Mouse (Mus musculus) E14TG2a.4 (cell line): ENCODE results near the gene Hand1.

Experiments used
- H3K27me3 ChIP-seq: 2 replicates; pipeline ENCODE4 v1.6.1; 2014; ENCODE audit warnings: low read length, control low read depth; ENCODE audit not compliant: insufficient read depth
- H3K36me3 ChIP-seq: 2 replicates; pipeline ENCODE4 v1.6.1; 2014; ENCODE audit warnings: low read length, control low read depth; ENCODE audit not compliant: insufficient read depth
- H3K4me1 ChIP-seq: replicated peaks from 2 replicates; pipeline ENCODE4 v1.6.1; 2014; ENCODE audit warnings: low read depth, low read length, control low read depth
- H3K4me3 ChIP-seq: replicated peaks from 2 replicates; pipeline ENCODE4 v1.5.1; 2014; ENCODE audit warnings: mild to moderate bottlenecking, low read length
- H3K9me3 ChIP-seq: 2 replicates; pipeline ENCODE4 v1.6.1; 2014; ENCODE audit warnings: low read length, control low read depth
- CTCF ChIP-seq: conservative IDR thresholded peaks from 2 replicates; pipeline ENCODE4 v1.5.1; 2014; ENCODE audit warnings: low read length
- NANOG ChIP-seq: IDR thresholded peaks from 2 replicates; pipeline ENCODE4 v1.6.1; 2014; ENCODE audit warnings: borderline replicate concordance, low read length, mixed read lengths
- POU5F1 ChIP-seq: IDR thresholded peaks from 2 replicates; pipeline ENCODE4 v1.6.1; 2014; ENCODE audit warnings: low read length, borderline replicate concordance

The Hand1 gene

DNA sequence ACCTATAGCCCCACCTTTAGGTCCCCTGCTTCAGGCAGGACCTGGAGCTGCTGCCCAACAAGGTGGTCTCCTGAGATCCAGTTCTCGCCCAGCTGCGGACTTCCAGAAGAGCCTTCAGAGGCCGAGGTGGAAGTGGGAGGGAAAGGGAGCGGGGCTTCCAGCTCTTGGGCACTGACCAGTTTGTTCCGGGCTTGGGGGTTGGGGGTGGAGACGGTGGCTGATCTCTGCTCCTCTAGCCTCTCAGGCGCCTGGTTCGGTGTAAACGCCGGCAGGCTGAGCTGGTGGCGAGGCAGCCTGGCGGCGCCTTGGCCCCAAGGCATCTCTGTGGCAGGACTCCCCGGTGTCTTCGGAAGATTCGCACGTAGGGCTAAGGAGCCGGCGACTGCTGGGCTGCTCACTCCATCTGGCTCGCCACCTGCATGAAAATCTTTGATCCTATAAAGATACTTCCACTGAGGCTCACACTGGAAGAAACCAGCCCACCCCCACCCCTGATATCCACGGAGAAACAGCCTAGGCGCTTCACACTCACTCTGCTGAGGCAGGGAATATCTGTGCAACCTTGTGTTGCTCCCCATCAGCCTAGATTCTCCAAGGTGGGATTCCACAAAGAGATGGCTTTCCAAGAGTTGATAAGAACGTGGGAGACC, at the start of gene Hand1:
Gene Hand1, minus strand, starts transcription at position 267 of the 650 bp plus-strand sequence.
- TF ChIP-seq NANOG (no peak), CTCF (no peak), POU5F1 (no peak)
- H3K36me3 ChIP-seq = no peaks in the 10 kb centered on the region
- H3K9me3 ChIP-seq = no peaks in the 10 kb centered on the region
- H3K27me3 ChIP-seq = peaks cover 98% of the 10 kb centered on the region
- peak within 1 kb of the TSS; percentile 66 for H3K4me3 ChIP-seq
- peaks cover 74% of the 10 kb centered on the region for H3K4me1 ChIP-seq

DNA sequence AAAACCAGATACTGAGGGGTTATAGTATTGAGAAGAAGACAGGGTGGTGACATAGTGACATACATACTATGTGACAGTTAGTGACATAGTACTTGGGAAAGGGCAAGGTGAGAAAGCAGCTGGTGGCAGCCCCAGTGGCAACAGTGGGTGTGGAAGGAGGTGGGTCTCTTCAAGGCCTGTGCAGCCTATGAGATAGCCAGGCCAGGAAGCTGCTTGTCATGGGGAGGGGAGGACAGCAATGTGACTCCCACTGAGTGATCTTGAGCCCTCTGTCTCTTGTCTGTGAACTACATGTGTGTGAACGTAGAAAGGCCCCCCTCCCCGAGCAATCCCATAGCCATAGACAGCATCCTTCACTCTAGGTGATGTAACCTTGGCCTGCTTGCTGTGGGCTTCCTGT, 43.5 kb upstream of the Hand1 start:
- H3K36me3 ChIP-seq = no peaks in the 10 kb centered on the region
- TF ChIP-seq POU5F1 (no peak), NANOG (no peak), CTCF (no peak)
- peaks cover 6% of the 10 kb centered on the region for H3K27me3 ChIP-seq
- H3K4me1 ChIP-seq = peaks cover 18% of the 10 kb centered on the region
- H3K9me3 ChIP-seq = no peaks in the 10 kb centered on the region
- H3K4me3 ChIP-seq = no peak overlapping the region

DNA sequence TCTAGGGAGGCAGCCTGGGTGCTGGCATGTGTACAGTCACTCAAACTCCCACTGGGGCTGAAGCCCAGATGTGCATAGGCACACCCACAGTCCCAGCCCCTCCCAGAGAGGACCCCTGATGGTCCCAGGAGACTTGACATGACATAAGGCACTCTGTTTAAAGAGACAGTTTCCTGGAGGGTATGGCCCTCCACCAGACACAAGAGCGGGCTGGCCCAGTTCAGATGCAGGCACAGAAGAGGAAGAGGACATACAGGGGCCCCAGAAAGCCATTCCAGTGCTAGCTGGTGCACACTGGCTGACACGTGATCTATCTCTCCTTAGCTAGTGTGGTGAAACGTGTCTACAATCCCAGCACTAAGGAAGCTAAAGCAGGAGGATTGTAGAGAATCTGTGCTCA, 40.4 kb upstream of the Hand1 start:
- no peaks in the 10 kb centered on the region for H3K36me3 ChIP-seq
- no peak overlapping the region for H3K4me3 ChIP-seq
- H3K27me3 ChIP-seq = no peaks in the 10 kb centered on the region
- H3K9me3 ChIP-seq = no peaks in the 10 kb centered on the region
- H3K4me1 ChIP-seq = peaks cover 49% of the 10 kb centered on the region
- TF ChIP-seq CTCF (no peak), NANOG (no peak), POU5F1 (no peak)

DNA sequence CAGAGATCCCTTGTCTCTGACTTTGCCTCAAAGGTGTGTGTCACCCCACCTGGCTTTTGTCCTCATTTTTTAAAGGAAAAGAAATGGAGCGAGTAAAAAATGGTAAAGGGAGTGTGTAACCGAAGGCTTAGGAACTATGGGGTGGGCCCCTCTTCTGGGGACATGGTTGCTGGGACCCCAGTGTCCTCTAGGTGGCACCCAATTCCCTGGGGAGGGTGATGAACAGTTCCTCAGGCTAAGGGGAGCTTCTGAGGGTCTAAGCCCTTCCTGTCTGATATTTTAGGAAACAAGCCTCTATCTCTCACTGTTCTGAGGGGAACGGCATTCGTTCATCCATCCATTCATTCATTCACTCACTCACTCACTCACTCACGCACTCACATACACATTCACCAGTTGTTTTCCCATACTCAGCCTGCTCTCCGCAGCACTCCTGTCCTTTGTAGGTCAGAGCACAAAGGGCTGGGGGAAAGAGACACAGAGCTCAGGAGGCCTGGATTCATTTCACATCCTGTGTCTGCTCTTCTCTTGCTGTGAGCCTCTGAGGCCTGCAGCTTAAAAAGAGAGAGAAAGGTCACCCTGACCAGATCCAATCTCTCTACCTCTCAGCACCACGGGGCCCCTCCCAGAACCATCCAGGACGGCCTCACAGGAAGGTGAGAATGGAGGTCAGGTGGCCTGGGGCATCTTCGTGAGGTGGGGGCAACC, 36.3 kb upstream of the Hand1 start:
- peaks cover 3% of the 10 kb centered on the region for H3K27me3 ChIP-seq
- TF ChIP-seq POU5F1 (no peak), CTCF (peak; percentile 74)
- H3K9me3 ChIP-seq = no peaks in the 10 kb centered on the region
- H3K4me3 ChIP-seq = no peak overlapping the region
- H3K36me3 ChIP-seq = no peaks in the 10 kb centered on the region
- peaks cover 76% of the 10 kb centered on the region for H3K4me1 ChIP-seq

DNA sequence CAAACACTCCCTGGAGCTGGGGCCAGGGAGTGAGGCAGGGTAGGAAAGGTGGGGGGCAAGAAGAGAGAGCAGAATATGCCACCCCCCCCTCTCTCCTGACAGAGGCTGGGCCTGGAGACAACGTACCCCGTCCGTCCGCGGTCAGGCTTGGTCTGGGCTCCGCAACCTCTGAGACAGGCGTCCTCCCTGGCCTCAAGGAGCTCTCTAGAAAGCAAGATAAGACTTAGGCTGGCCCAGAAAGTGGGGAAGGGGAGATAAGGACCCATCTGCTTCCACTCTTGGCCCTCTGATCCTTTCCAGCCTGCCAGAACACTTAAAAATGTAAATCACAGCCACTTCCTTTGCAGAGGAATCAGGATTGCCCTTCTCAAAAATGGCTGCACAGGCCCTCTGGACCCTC, 33.8 kb upstream of the Hand1 start:
- Histone ChIP-seq H3K9me3 (no peaks in the 10 kb centered on the region), H3K4me3 (peak overlapping the region; percentile 32; the same call in 1 of the 2 replicates), H3K4me1 (peaks cover 70% of the 10 kb centered on the region), H3K36me3 (no peaks in the 10 kb centered on the region), H3K27me3 (peaks cover 14% of the 10 kb centered on the region)
- TF ChIP-seq CTCF = no peak
- no peak for TF ChIP-seq NANOG
- TF ChIP-seq POU5F1 = no peak

DNA sequence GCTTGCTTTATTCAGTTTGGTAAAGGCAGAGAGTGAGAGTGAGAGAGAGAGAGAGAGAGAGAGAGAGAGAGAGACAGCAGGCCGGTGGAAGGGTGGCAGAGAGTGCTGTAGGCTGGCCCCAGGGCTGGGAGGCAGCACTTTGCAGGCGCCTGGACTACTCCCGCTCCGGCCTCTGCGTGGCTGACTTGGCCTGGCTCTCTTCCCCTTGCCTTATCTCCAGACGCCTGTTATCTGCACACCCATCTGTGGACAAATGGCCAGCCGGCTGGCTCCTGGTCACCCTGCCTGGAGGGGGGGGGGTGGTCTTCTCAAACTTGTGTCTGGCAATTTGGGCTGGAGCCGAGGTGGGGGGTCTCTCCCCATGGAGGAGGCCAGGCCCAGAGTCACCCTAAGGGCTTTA, 32.0 kb upstream of the Hand1 start:
- peaks cover 57% of the 10 kb centered on the region for H3K4me1 ChIP-seq
- H3K36me3 ChIP-seq = no peaks in the 10 kb centered on the region
- no peak overlapping the region for H3K4me3 ChIP-seq
- no peak for TF ChIP-seq CTCF
- no peak for TF ChIP-seq NANOG
- no peaks in the 10 kb centered on the region for H3K9me3 ChIP-seq
- peaks cover 14% of the 10 kb centered on the region for H3K27me3 ChIP-seq

DNA sequence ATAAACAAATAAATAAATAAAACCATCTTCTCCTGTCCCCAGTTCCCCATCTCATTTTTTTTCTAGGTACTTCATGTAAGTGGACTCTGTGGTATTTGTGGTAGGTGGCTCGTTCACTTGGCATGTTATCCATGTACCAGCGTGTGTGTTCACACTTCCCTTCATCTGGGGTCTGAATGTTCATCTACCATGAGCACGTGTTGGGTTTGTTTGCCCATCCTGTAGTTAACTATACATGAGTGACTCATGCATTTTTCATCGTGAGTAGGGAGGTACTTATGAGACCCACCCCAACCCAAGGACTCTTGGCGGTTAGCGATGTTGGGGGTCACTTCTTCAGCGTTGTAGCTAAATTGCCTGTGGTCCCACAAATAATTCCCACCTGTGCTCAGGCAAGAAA, 29.5 kb upstream of the Hand1 start:
- Histone ChIP-seq H3K9me3 (no peaks in the 10 kb centered on the region), H3K36me3 (no peaks in the 10 kb centered on the region), H3K27me3 (peaks cover 17% of the 10 kb centered on the region), H3K4me1 (peaks cover 41% of the 10 kb centered on the region), H3K4me3 (no peak overlapping the region)
- TF ChIP-seq POU5F1 (no peak), CTCF (no peak), NANOG (no peak)

DNA sequence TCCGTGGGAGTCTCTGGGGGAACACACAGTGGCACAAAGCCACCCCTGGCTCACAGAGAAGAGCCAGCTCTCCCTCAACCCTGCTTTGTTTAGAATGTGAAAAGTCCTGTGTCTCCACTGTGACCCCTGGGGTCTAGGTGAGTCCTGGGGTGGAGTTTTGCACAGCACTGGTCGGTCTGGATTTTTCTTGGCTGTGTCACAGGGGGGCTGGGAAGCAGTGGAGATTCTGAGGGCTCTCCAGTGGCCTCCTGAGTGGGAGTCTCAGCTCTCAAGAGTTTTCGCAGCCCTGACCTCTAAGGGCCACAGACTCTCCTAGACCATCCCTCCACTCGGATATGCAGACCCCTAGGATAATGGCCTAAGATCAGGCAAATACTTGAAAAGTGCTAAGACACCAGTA, 25.1 kb upstream of the Hand1 start:
- Histone ChIP-seq H3K4me3 (no peak overlapping the region), H3K36me3 (no peaks in the 10 kb centered on the region), H3K4me1 (peaks cover 20% of the 10 kb centered on the region), H3K27me3 (peaks cover 8% of the 10 kb centered on the region; the same call in 1 of the 2 replicates), H3K9me3 (no peaks in the 10 kb centered on the region)
- TF ChIP-seq POU5F1 (no peak), CTCF (no peak), NANOG (no peak)

DNA sequence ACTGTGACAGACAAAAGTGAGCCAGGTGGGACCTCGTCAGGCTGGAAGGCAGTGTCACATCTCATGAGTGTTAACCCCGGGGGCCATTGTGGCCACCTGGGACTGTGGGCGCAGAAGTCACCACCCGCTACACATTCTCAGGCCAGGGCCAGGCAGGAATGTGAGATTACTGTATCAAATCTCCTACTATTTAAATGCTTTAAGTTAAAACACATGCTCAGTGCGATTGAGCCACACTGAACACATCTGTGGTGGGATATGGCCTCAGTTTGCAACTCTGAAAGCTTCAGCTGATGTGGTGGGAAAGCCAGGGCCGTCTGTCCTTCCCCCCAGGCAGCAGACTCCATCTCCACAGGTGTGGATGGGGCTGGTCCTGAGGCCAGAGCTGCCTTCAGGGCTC, 21.0 kb upstream of the Hand1 start:
- no peak for TF ChIP-seq CTCF
- no peak for TF ChIP-seq NANOG
- TF ChIP-seq POU5F1 = no peak

More for the DNA sequence above, 21.0 kb upstream of the Hand1 start:
- Histone ChIP-seq H3K27me3 (peaks cover 25% of the 10 kb centered on the region), H3K4me3 (no peak overlapping the region), H3K36me3 (no peaks in the 10 kb centered on the region), H3K4me1 (peaks cover 44% of the 10 kb centered on the region), H3K9me3 (no peaks in the 10 kb centered on the region)
